Mouse (Mus musculus) macrophage (primary cell): ENCODE measurements around the gene Pde4d. TPM values are rescaled to one million over a fixed set of nuclear protein-coding genes. Genes with fewer than 3 reads are reported as not detected.

ENCODE experiments used
- H3K27ac ChIP-seq: fragments of 350-480 bp; formaldehyde crosslinking; 2 replicates; pipeline ENCODE4 v1.9.0; 2021
- H3K36me3 ChIP-seq: fragments of 350-480 bp; formaldehyde crosslinking; 2 replicates; pipeline ENCODE4 v1.9.0; 2021; ENCODE audit errors: inconsistent target
- H3K4me3 ChIP-seq: fragments of 350-480 bp; formaldehyde crosslinking; 2 replicates; pipeline ENCODE4 v1.9.0; 2021; ENCODE audit errors: inconsistent target
- H3K79me2 ChIP-seq: fragments of 350-480 bp; formaldehyde crosslinking; 2 replicates; pipeline ENCODE4 v1.9.0; 2021; ENCODE audit errors: inconsistent target
- WGBS: methylation state at CpG from one replicate; pipeline ENCODE4 v1.1.7; 2026; ENCODE audit warnings: inconsistent platforms; ENCODE audit not compliant: missing documents; 5-methylcytosine and 5-hydroxymethylcytosine counted together
- polyA plus RNA-seq: library from polyadenylated mRNA; stranded (reverse); fragments of 250-400 nt; gene quantifications from 3 replicates; pipeline ENCODE4 v1.2.4, GENCODE M21; 2018; ENCODE audit warnings: inconsistent platforms

Gene Pde4d
- polyA plus RNA-seq, 1 experiment from 2014 or later: 0.82 TPM

GRCm38 (mm10) chr13:109592192-109592797 lies 1142.5 kb downstream of the Pde4d start:
- Histone ChIP-seq H3K27ac (no peak overlapping the region), H3K4me3 (no peak overlapping the region), H3K79me2 (no peaks in the 10 kb centered on the region), H3K36me3 (no peaks in the 10 kb centered on the region)
- 94% methylated on average over 8 of the region's 8 CpGs for WGBS

- 94% methylated on average over 4 of the region's 4 CpGs for WGBS
- Histone ChIP-seq H3K79me2 (no peaks in the 10 kb centered on the region), H3K27ac (no peak overlapping the region), H3K36me3 (no peaks in the 10 kb centered on the region), H3K4me3 (no peak overlapping the region)
Observed at GRCm38 (mm10) chr13:109599711-109600110, 1150.0 kb downstream of the Pde4d start.

- WGBS: 100% methylated on average over 2 of the region's 2 CpGs
Observed at GRCm38 (mm10) chr13:109604017-109604416, 1154.3 kb downstream of the Pde4d start.

GRCm38 (mm10) chr13:109605140-109605539 lies 1155.4 kb downstream of the Pde4d start:
- H3K27ac ChIP-seq: no peak overlapping the region
- no peaks in the 10 kb centered on the region for H3K79me2 ChIP-seq
- no peak overlapping the region for H3K4me3 ChIP-seq
- H3K36me3 ChIP-seq: no peaks in the 10 kb centered on the region
- WGBS: 88% methylated on average over 1 of the region's 1 CpGs

More at GRCm38 (mm10) chr13:109604017-109604416, 1154.3 kb downstream of the Pde4d start:
- no peak overlapping the region for H3K4me3 ChIP-seq
- no peaks in the 10 kb centered on the region for H3K79me2 ChIP-seq
- no peak overlapping the region for H3K27ac ChIP-seq
- H3K36me3 ChIP-seq: no peaks in the 10 kb centered on the region

GRCm38 (mm10) chr13:109609106-109609804 lies 1159.5 kb downstream of the Pde4d start:
- no peak overlapping the region for H3K27ac ChIP-seq
- WGBS: 92% methylated on average over 9 of the region's 9 CpGs
- H3K36me3 ChIP-seq: no peaks in the 10 kb centered on the region
- H3K4me3 ChIP-seq: no peak overlapping the region
- no peaks in the 10 kb centered on the region for H3K79me2 ChIP-seq

GRCm38 (mm10) chr13:109609805-109610187 lies 1160.0 kb downstream of the Pde4d start:
- Histone ChIP-seq H3K36me3 (no peaks in the 10 kb centered on the region), H3K27ac (no peak overlapping the region), H3K79me2 (no peaks in the 10 kb centered on the region), H3K4me3 (no peak overlapping the region)
- WGBS: 31% methylated on average over 3 of the region's 3 CpGs

- Histone ChIP-seq H3K27ac (no peak overlapping the region), H3K4me3 (no peak overlapping the region), H3K79me2 (no peaks in the 10 kb centered on the region), H3K36me3 (no peaks in the 10 kb centered on the region)
- WGBS: 97% methylated on average over 2 of the region's 2 CpGs
Observed at GRCm38 (mm10) chr13:109610772-109611171, 1161.0 kb downstream of the Pde4d start.

GRCm38 (mm10) chr13:109615213-109615784 lies 1165.6 kb downstream of the Pde4d start:
- Histone ChIP-seq H3K36me3 (no peaks in the 10 kb centered on the region), H3K79me2 (no peaks in the 10 kb centered on the region), H3K27ac (no peak overlapping the region), H3K4me3 (no peak overlapping the region)
- 21% methylated on average over 8 of the region's 8 CpGs for WGBS

GRCm38 (mm10) chr13:109615785-109616281 lies 1166.1 kb downstream of the Pde4d start:
- Histone ChIP-seq H3K4me3 (no peak overlapping the region), H3K27ac (no peak overlapping the region), H3K36me3 (no peaks in the 10 kb centered on the region), H3K79me2 (no peaks in the 10 kb centered on the region)
- WGBS: 13% methylated on average over 7 of the region's 7 CpGs

- Histone ChIP-seq H3K79me2 (no peaks in the 10 kb centered on the region), H3K27ac (no peak overlapping the region), H3K4me3 (no peak overlapping the region), H3K36me3 (no peaks in the 10 kb centered on the region)
- WGBS: 100% methylated on average over 2 of the region's 2 CpGs
Observed at GRCm38 (mm10) chr13:109619158-109619657, 1169.5 kb downstream of the Pde4d start.

- Histone ChIP-seq H3K79me2 (no peaks in the 10 kb centered on the region), H3K4me3 (no peak overlapping the region), H3K27ac (no peak overlapping the region), H3K36me3 (no peaks in the 10 kb centered on the region)
- 94% methylated on average over 5 of the region's 5 CpGs for WGBS
Observed at GRCm38 (mm10) chr13:109622207-109622606, 1172.5 kb downstream of the Pde4d start.

GRCm38 (mm10) chr13:109623201-109623600 lies 1173.5 kb downstream of the Pde4d start:
- WGBS: 92% methylated on average over 2 of the region's 2 CpGs
- Histone ChIP-seq H3K79me2 (no peaks in the 10 kb centered on the region), H3K36me3 (no peaks in the 10 kb centered on the region), H3K27ac (no peak overlapping the region), H3K4me3 (no peak overlapping the region)

GRCm38 (mm10) chr13:109624772-109625349 lies 1175.1 kb downstream of the Pde4d start:
- H3K4me3 ChIP-seq: no peak overlapping the region
- WGBS: 96% methylated on average over 11 of the region's 11 CpGs
- no peak overlapping the region for H3K27ac ChIP-seq
- H3K79me2 ChIP-seq: no peaks in the 10 kb centered on the region
- H3K36me3 ChIP-seq: no peaks in the 10 kb centered on the region

GRCm38 (mm10) chr13:109625466-109626129 lies 1175.8 kb downstream of the Pde4d start:
- 96% methylated on average over 18 of the region's 18 CpGs for WGBS

More at GRCm38 (mm10) chr13:109625466-109626129, 1175.8 kb downstream of the Pde4d start:
- Histone ChIP-seq H3K36me3 (no peaks in the 10 kb centered on the region), H3K27ac (no peak overlapping the region), H3K79me2 (no peaks in the 10 kb centered on the region), H3K4me3 (no peak overlapping the region)
